Mouse (Mus musculus) left cerebral cortex, adult 8-10 months (tissue): ENCODE results near the gene Chka. TPM values are rescaled to one million over a fixed set of nuclear protein-coding genes. Genes with fewer than 3 reads are reported as not detected.

Source experiments
- DNase-seq, 2 experiments: peaks; one replicate each; pipeline ENCODE4 v3.0.0; 2022; ENCODE audit warnings: low spot score in 2 of 2
- total RNA-seq, 4 experiments: library from RNA; stranded (reverse); gene quantifications; 2 replicates each; pipeline ENCODE4 v1.2.4; 2022

Chka gene
- 10 to 100 TPM; 68.4 to 87.2 (median 76.7) TPM for total RNA-seq

- DNase-seq, result peak; percentile 97 to 98
Measured at GRCm38 (mm10) chr19:3851502-3851962, at the start of gene Chka. Chka (plus strand) TSS chr19:3851773.

GRCm38 (mm10) chr19:3805526-3805925, 46.0 kb upstream of the Chka start:
- DNase-seq, result no peak

- DNase-seq, result no peak
Measured at GRCm38 (mm10) chr19:3810536-3811233, 40.9 kb upstream of the Chka start.

- no peak for DNase-seq
Measured at GRCm38 (mm10) chr19:3814461-3814860, 37.1 kb upstream of the Chka start.

- DNase-seq, result no peak
Measured at GRCm38 (mm10) chr19:3815824-3816223, 35.7 kb upstream of the Chka start.

GRCm38 (mm10) chr19:3819080-3819479, 32.5 kb upstream of the Chka start:
- DNase-seq, result no peak

GRCm38 (mm10) chr19:3819899-3820444, 31.6 kb upstream of the Chka start:
- no peak for DNase-seq

GRCm38 (mm10) chr19:3825044-3825443, 26.5 kb upstream of the Chka start:
- DNase-seq, result no peak

- no peak for DNase-seq
Measured at GRCm38 (mm10) chr19:3829863-3830262, 21.7 kb upstream of the Chka start.

GRCm38 (mm10) chr19:3831716-3832115, 19.9 kb upstream of the Chka start:
- DNase-seq, result no peak

- no peak for DNase-seq
Measured at GRCm38 (mm10) chr19:3832851-3833353, 18.7 kb upstream of the Chka start.

GRCm38 (mm10) chr19:3834301-3834700, 17.3 kb upstream of the Chka start:
- DNase-seq, result no peak

- DNase-seq, result no peak
Measured at GRCm38 (mm10) chr19:3836791-3837190, 14.8 kb upstream of the Chka start.

GRCm38 (mm10) chr19:3838931-3839330, 12.6 kb upstream of the Chka start:
- no peak for DNase-seq

GRCm38 (mm10) chr19:3839686-3840085, 11.9 kb upstream of the Chka start:
- no peak for DNase-seq

GRCm38 (mm10) chr19:3840214-3840651, 11.3 kb upstream of the Chka start:
- DNase-seq, result no peak

- no peak for DNase-seq
Measured at GRCm38 (mm10) chr19:3840685-3841084, 10.9 kb upstream of the Chka start.

GRCm38 (mm10) chr19:3842359-3843148, 9.0 kb upstream of the Chka start:
- no peak for DNase-seq

GRCm38 (mm10) chr19:3843629-3844028, 7.9 kb upstream of the Chka start:
- no peak for DNase-seq

- DNase-seq, result no peak
Measured at GRCm38 (mm10) chr19:3844836-3845235, 6.7 kb upstream of the Chka start.

GRCm38 (mm10) chr19:3845339-3845738, 6.2 kb upstream of the Chka start:
- DNase-seq, result no peak

GRCm38 (mm10) chr19:3845803-3846406, 5.7 kb upstream of the Chka start:
- no peak for DNase-seq
